Mouse (Mus musculus) heart, postnatal 0 days (tissue): ENCODE data around the gene Gimap8.

Experiments used
- CTCF ChIP-seq: IDR thresholded peaks from 2 replicates; pipeline ENCODE4 v1.5.1; 2016; ENCODE audit warnings: antibody characterized with exemption, control low read depth, low read depth
- EP300 ChIP-seq: IDR thresholded peaks from 2 replicates; pipeline ENCODE4 v1.6.1; 2016; ENCODE audit warnings: antibody characterized with exemption, low read depth

DNA sequence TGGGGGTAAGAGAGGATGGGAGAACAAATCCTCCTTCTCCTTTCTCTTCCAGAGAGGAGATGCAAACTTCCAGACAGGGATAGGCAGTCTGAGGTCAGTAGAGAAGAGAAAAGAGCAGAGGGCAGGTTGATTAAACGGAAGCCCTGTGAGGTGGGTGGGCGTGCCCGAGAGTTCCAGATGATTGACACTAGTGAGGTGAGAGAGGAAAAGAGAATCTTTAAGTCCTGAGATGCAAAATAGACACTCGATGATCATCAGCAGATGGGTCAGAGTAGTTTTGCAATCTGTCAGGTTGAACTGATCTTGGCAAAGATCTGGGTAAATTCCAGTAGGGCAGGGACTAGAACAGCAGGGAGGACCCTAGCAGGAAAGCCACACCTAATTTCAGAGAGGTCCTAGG lies 17.7 kb downstream of the Gimap8 start:
- TF ChIP-seq EP300 (no peak), CTCF (no peak)
